Mouse (Mus musculus) fat pad, adult 2 months (tissue): ENCODE data around the gene Neurl2.

Source experiments
- DNase-seq: peaks from one replicate; pipeline ENCODE4 v3.0.0-alpha.2; 2011; ENCODE audit warnings: low read depth, low spot score; ENCODE audit errors: extremely low read depth

Gene Neurl2

GRCm38 (mm10) chr2:164787779-164788178, 45.5 kb downstream of the Neurl2 start:
- no peak for DNase-seq

- no peak for DNase-seq
These were observed 46.2 kb downstream of the Neurl2 start for GRCm38 (mm10) chr2:164787032-164787431.

GRCm38 (mm10) chr2:164786388-164786885, 46.8 kb downstream of the Neurl2 start:
- DNase-seq, result no peak

GRCm38 (mm10) chr2:164785481-164786387, 47.5 kb downstream of the Neurl2 start, which contains the start of gene Snx21:
Snx21 (plus strand) TSS chr2:164785823.
- DNase-seq, result peak; percentile 52

- no peak for DNase-seq
These were observed 48.3 kb downstream of the Neurl2 start for GRCm38 (mm10) chr2:164784869-164785420.

GRCm38 (mm10) chr2:164783926-164784581, 49.2 kb downstream of the Neurl2 start:
- no peak for DNase-seq

GRCm38 (mm10) chr2:164781876-164782275, 51.4 kb downstream of the Neurl2 start:
- no peak for DNase-seq
